Mouse (Mus musculus) forebrain, embryonic 13.5 days (tissue): ENCODE results near the gene Spint2. TPM values are rescaled to one million over a fixed set of nuclear protein-coding genes. Genes with fewer than 3 reads are reported as not detected.
A peak's percentile ranks its signal among the peaks of the same experiment; 100 is the strongest.

ENCODE experiments used
- ATAC-seq: fragments of 200-750 bp; cut with Nextera tagmentation; 2 replicates; pipeline ENCODE4 v1.8.0; 2017
- H3K27ac ChIP-seq: fragments of 300-500 bp; sonication (generic); 2 replicates; pipeline ENCODE4 v1.5.1; 2015; ENCODE audit warnings: inconsistent platforms, mild to moderate bottlenecking, moderate library complexity
- H3K27me3 ChIP-seq: fragments of 300-500 bp; sonication (generic); 2 replicates; pipeline ENCODE4 v1.6.1; 2015; ENCODE audit warnings: mild to moderate bottlenecking, inconsistent platforms
- H3K36me3 ChIP-seq: fragments of 300-500 bp; sonication (generic); 2 replicates; pipeline ENCODE4 v1.6.1; 2015; ENCODE audit warnings: mild to moderate bottlenecking, inconsistent platforms; ENCODE audit not compliant: poor library complexity, severe bottlenecking
- H3K4me1 ChIP-seq: fragments of 300-500 bp; sonication (generic); 2 replicates; pipeline ENCODE4 v1.6.1; 2015; ENCODE audit warnings: inconsistent platforms
- H3K4me2 ChIP-seq: fragments of 300-500 bp; sonication (generic); 2 replicates; pipeline ENCODE4 v1.6.1; 2015; ENCODE audit warnings: inconsistent platforms, mild to moderate bottlenecking, moderate library complexity
- H3K4me3 ChIP-seq: fragments of 300-500 bp; sonication (generic); 2 replicates; pipeline ENCODE4 v1.5.1; 2015; ENCODE audit warnings: mild to moderate bottlenecking, inconsistent platforms
- H3K9ac ChIP-seq: fragments of 300-500 bp; sonication (generic); 2 replicates; pipeline ENCODE4 v1.6.1; 2015; ENCODE audit warnings: mild to moderate bottlenecking, inconsistent platforms
- H3K9me3 ChIP-seq: fragments of 300-500 bp; sonication (generic); replicated peaks from 2 replicates; pipeline ENCODE4 v1.6.1; 2016; ENCODE audit warnings: inconsistent platforms
- WGBS: fragments of 180-500 bp; shearing (Covaris S2); methylation state at CpG from one replicate; pipeline ENCODE4 v1.1.7; 2015; 5-methylcytosine and 5-hydroxymethylcytosine counted together
- polyA plus RNA-seq: library from polyadenylated mRNA; unstranded; fragments of >200 nt; fragmentation: Nextera tagmentation; extraction: Ambion mirVana; gene quantifications from 2 replicates; pipeline ENCODE4 v1.2.1, GENCODE M21; 2015

The Spint2 gene
- polyA plus RNA-seq, 1 experiment from 2014 or later: 30.1 TPM

GRCm38 (mm10) chr7:29270445-29270844, 11.3 kb downstream of the Spint2 start:
- H3K4me3 ChIP-seq: no peak overlapping the region
- H3K27me3 ChIP-seq: no peaks in the 10 kb centered on the region
- 86% methylated on average over 4 of the region's 4 CpGs for WGBS
- H3K27ac ChIP-seq: no peak overlapping the region
- no peak overlapping the region for H3K9ac ChIP-seq
- no peaks in the 10 kb centered on the region for H3K36me3 ChIP-seq
- H3K4me1 ChIP-seq: no peaks in the 10 kb centered on the region
- no peak overlapping the region for H3K4me2 ChIP-seq
- H3K9me3 ChIP-seq: no peaks in the 10 kb centered on the region
- ATAC-seq: no peak

GRCm38 (mm10) chr7:29266931-29267330, 14.8 kb downstream of the Spint2 start:
- H3K4me1 ChIP-seq: no peaks in the 10 kb centered on the region
- no peak overlapping the region for H3K9ac ChIP-seq
- no peak for ATAC-seq
- 59% methylated on average over 4 of the region's 4 CpGs for WGBS
- no peaks in the 10 kb centered on the region for H3K27me3 ChIP-seq
- no peak overlapping the region for H3K4me3 ChIP-seq
- H3K36me3 ChIP-seq: no peaks in the 10 kb centered on the region
- no peak overlapping the region for H3K4me2 ChIP-seq
- no peak overlapping the region for H3K27ac ChIP-seq
- no peaks in the 10 kb centered on the region for H3K9me3 ChIP-seq

DNA sequence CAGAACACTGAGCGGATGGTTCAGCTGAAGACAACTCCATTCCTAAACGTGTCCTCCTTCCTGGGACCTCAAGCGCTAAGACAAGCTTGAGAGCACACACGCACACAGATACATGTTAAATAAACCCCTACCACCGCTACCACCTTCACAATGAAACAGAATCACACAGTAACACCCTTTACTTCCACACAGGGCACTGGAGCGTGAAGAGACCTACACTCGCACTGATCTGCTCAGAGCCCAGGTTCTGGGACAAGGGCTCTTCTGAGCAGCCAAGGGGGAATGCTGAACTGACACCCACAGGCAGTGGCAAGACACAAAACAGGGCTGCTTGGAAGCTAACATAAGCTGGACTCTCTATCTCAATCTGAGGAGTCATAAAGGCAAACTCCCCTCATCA, 16.1 kb downstream of the Spint2 start:
- H3K27me3 ChIP-seq: no peaks in the 10 kb centered on the region
- H3K4me1 ChIP-seq: no peaks in the 10 kb centered on the region
- H3K4me3 ChIP-seq: no peak overlapping the region
- 79% methylated on average over 7 of the region's 7 CpGs for WGBS
- H3K9me3 ChIP-seq: no peaks in the 10 kb centered on the region
- H3K4me2 ChIP-seq: no peak overlapping the region
- H3K9ac ChIP-seq: no peak overlapping the region
- H3K36me3 ChIP-seq: no peaks in the 10 kb centered on the region
- H3K27ac ChIP-seq: no peak overlapping the region
- ATAC-seq: no peak

- Histone ChIP-seq H3K9me3 (no peaks in the 10 kb centered on the region), H3K27ac (no peak overlapping the region), H3K4me2 (no peak overlapping the region), H3K36me3 (no peaks in the 10 kb centered on the region), H3K4me1 (peaks cover 13% of the 10 kb centered on the region), H3K4me3 (no peak overlapping the region), H3K9ac (no peak overlapping the region), H3K27me3 (no peaks in the 10 kb centered on the region)
- ATAC-seq: no peak
- WGBS: 90% methylated on average over 3 of the region's 3 CpGs
Observed at GRCm38 (mm10) chr7:29263831-29264230, 17.9 kb downstream of the Spint2 start.

DNA sequence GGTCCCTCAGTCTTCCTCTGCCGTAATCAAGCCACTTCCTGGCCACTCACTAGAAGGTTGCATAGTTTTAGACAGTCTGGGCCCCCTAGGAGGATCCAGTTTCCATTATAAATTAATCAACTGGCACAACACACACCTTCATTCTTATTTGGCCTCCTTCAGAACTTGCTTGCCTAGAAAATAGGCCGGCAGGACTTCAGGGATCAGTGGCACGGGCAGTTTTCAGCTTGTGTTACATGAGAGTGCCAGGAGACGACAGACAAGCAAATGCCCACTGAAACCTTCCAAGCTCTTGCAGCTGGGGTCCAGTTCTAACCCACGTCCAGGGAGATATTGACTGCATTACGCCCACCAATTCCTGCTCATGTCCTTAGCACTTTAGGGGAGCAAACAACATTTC, 19.6 kb downstream of the Spint2 start:
- WGBS: 86% methylated on average over 6 of the region's 6 CpGs
- Histone ChIP-seq H3K4me3 (no peak overlapping the region), H3K27me3 (no peaks in the 10 kb centered on the region), H3K4me2 (no peak overlapping the region), H3K9me3 (no peaks in the 10 kb centered on the region), H3K27ac (no peak overlapping the region), H3K9ac (no peak overlapping the region), H3K36me3 (no peaks in the 10 kb centered on the region), H3K4me1 (peaks cover 13% of the 10 kb centered on the region)
- ATAC-seq: no peak

DNA sequence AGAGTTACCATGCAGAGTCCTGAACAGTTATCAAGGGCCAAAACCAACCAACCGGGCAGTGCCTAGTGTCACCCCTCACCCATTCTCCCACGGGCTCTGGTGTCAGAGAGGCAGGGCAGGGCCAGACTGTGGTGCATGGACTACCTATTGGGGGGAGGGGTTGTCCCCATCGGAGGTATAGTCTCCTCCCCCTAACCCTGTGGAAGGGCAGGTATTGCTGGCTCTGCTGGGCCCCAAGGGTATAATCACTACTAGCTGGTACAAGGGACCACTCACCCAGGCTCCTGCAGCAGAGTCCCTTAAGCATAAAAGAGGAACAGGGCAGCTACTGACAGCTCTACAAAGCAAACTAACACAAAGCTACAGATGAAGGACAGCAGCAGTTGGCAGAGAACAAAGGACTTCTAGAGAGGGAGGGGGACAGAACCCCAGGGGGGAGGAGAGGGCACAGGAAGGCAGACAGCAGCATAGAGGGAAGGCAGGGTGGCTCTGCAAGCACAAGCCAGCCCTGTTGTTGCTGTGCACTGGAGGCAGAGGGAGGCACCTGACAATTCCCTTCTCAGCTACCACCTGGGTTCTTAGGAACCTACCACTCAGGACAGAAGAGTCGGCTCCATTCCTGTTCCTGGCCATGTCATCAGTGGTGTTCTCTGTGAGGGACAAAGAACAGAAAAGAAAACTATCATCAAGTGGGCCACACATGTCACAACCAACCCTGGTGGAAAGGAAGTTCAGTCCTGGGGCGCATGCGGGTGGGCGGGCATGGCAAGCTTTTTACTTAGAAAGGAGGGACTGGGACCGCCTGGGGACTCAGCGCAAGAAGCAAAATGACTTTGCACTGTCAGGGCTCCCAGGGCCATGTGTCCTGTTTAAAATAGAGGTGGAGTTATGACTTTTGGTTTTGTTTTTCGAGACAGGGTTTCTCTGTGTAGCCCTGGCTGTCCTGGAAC, 21.7 kb downstream of the Spint2 start:
- H3K4me3 ChIP-seq: no peak overlapping the region
- H3K36me3 ChIP-seq: no peaks in the 10 kb centered on the region
- 68% methylated on average over 10 of the region's 10 CpGs for WGBS
- peak overlapping the region; percentile 66 for H3K27ac ChIP-seq
- H3K9me3 ChIP-seq: no peaks in the 10 kb centered on the region
- ATAC-seq: peak; percentile 33; the same call in 1 of the 2 replicates
- peak overlapping the region; percentile 26; the same call in 1 of the 2 replicates for H3K9ac ChIP-seq
- H3K4me1 ChIP-seq: peaks cover 16% of the 10 kb centered on the region
- H3K4me2 ChIP-seq: no peak overlapping the region; the same call in 1 of the 2 replicates
- H3K27me3 ChIP-seq: no peaks in the 10 kb centered on the region

GRCm38 (mm10) chr7:29257368-29257767, 24.3 kb downstream of the Spint2 start:
- no peaks in the 10 kb centered on the region for H3K36me3 ChIP-seq
- H3K27me3 ChIP-seq: no peaks in the 10 kb centered on the region
- ATAC-seq: no peak
- H3K27ac ChIP-seq: no peak overlapping the region
- H3K4me3 ChIP-seq: no peak overlapping the region
- no peak overlapping the region for H3K9ac ChIP-seq
- no peaks in the 10 kb centered on the region for H3K9me3 ChIP-seq
- H3K4me2 ChIP-seq: no peak overlapping the region
- WGBS: 93% methylated on average over 1 of the region's 1 CpGs
- peaks cover 16% of the 10 kb centered on the region for H3K4me1 ChIP-seq

DNA sequence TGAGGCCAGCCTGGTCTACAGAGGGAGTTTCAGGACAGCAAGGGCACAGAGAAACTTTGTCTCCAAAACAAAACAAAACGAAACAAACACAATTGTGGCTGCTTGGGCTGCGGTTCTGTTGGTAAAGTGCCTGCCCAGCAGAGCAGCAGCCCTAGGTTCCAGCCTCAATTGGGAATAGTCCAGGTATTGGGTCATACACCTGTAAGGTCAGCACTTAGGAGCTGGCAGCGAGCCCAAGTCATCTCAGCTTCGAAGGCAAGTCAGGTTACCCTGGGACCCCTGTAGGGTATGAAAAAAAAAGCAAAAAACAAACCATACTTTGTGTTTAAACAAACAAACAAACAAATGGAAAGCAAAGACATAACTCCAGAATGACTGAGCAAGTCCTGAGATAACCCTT, 25.8 kb downstream of the Spint2 start:
- no peak overlapping the region for H3K9ac ChIP-seq
- 86% methylated on average over 4 of the region's 4 CpGs for WGBS
- H3K27ac ChIP-seq: no peak overlapping the region

DNA sequence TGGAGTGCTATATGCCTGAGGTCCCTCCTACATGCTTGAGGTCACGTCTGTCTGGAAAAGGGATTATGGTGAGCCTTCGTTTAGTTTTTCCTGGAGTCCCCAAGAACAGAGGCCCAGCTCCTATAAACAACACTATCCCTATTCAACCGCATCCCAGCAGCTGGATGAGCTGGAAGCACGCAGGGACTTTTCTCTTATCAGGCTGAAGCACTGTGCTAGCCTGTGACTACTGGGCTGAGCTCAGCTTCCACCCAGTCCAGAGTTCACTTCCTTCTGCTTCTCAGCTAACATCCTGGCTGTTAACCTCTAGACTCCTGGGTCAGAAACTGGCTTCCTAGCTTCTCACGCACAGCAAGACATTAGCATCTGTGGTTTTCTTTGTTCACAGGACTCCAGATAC, 27.9 kb downstream of the Spint2 start:
- H3K4me2 ChIP-seq: no peak overlapping the region
- H3K27me3 ChIP-seq: peaks cover 10% of the 10 kb centered on the region
- no peaks in the 10 kb centered on the region for H3K9me3 ChIP-seq
- no peak overlapping the region for H3K9ac ChIP-seq
- no peak for ATAC-seq
- 0 out of 2 replicates have a peak, but pooled peaks cover 2% of the 10 kb centered on the region for H3K4me1 ChIP-seq
- no peaks in the 10 kb centered on the region for H3K36me3 ChIP-seq
- no peak overlapping the region for H3K27ac ChIP-seq
- no peak overlapping the region for H3K4me3 ChIP-seq
- 49% methylated on average over 5 of the region's 5 CpGs for WGBS

More for the DNA sequence above, 25.8 kb downstream of the Spint2 start:
- no peaks in the 10 kb centered on the region for H3K36me3 ChIP-seq
- H3K27me3 ChIP-seq: no peaks in the 10 kb centered on the region
- peaks cover 16% of the 10 kb centered on the region for H3K4me1 ChIP-seq
- no peak overlapping the region for H3K4me2 ChIP-seq
- no peak for ATAC-seq
- no peaks in the 10 kb centered on the region for H3K9me3 ChIP-seq
- H3K4me3 ChIP-seq: no peak overlapping the region

DNA sequence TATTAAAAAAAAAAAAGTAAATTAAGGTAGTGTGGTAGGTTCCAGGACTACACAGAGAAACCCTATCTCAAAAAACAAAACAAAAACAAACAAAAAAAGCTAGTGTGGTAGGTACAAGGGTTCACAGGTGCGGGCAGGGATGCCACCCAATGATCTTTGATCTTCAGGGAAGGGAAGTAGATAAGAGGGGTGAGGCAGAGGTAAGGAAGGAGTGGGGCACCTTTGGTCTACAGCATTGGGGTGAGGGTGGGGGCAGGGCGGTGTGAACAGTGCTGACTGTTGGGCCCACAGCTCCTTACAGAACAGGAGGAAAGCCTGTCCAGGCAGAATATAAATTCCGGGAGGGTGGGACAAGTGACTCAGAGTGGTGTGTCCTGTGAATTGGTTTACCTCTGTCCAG, 30.5 kb downstream of the Spint2 start:
- peaks cover 1% of the 10 kb centered on the region for H3K36me3 ChIP-seq
- no peaks in the 10 kb centered on the region for H3K9me3 ChIP-seq
- H3K27me3 ChIP-seq: peaks cover 30% of the 10 kb centered on the region
- no peak overlapping the region for H3K27ac ChIP-seq
- 90% methylated on average over 3 of the region's 3 CpGs for WGBS
- H3K4me1 ChIP-seq: peaks cover 9% of the 10 kb centered on the region; the same call in 1 of the 2 replicates
- no peak overlapping the region for H3K4me2 ChIP-seq
- no peak for ATAC-seq
- no peak overlapping the region for H3K9ac ChIP-seq
- H3K4me3 ChIP-seq: no peak overlapping the region

- H3K9ac ChIP-seq: no peak within 1 kb of the TSS; the same call in 1 of the 2 replicates
- H3K4me3 ChIP-seq: peak within 1 kb of the TSS; percentile 10
- no peak within 1 kb of the TSS for H3K27ac ChIP-seq
- H3K4me2 ChIP-seq: peak within 1 kb of the TSS; percentile 47
- WGBS: 11% methylated on average over 20 of the region's 20 CpGs
- peaks cover 9% of the 10 kb centered on the region; the same call in 1 of the 2 replicates for H3K4me1 ChIP-seq
- 0 out of 2 replicates have a peak, but pooled peaks have one; percentile 23 for ATAC-seq
- no peaks in the 10 kb centered on the region for H3K9me3 ChIP-seq
- peaks cover 30% of the 10 kb centered on the region for H3K27me3 ChIP-seq
- peaks cover 24% of the 10 kb centered on the region for H3K36me3 ChIP-seq
Observed at GRCm38 (mm10) chr7:29248261-29248841, 33.4 kb downstream of the Spint2 start, which contains the start of gene 2200002D01Rik. TSS of gene 2200002D01Rik (minus strand) at chr7:29248466.

DNA sequence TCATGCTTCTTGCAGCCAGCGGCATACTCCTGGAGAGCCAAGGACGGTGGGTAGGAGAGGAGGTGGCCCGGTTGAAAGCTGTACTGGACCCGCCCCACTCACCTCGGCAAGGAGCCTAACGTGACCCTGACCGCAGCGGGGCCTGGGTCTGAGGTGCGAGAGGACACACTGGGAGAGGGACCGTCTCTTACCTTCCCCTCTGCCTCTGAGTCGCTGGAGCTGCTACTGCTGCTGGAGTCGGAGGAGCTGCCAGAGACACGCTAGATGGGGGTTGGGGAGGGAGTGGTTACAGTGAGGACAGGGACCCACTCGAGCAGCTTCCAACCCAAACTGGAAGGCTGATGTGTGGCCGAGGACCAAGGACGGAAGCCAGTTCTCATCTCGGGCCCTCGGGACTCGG, 34.0 kb downstream of the Spint2 start:
- Histone ChIP-seq H3K4me2 (peak overlapping the region; percentile 47), H3K4me1 (peaks cover 9% of the 10 kb centered on the region; the same call in 1 of the 2 replicates), H3K27ac (no peak overlapping the region), H3K36me3 (peaks cover 24% of the 10 kb centered on the region), H3K27me3 (peaks cover 30% of the 10 kb centered on the region), H3K9me3 (no peaks in the 10 kb centered on the region), H3K4me3 (peak overlapping the region; percentile 10), H3K9ac (no peak overlapping the region; the same call in 1 of the 2 replicates)
- 12% methylated on average over 19 of the region's 19 CpGs for WGBS
- peak; percentile 41; the same call in 1 of the 2 replicates for ATAC-seq
